Mouse (Mus musculus) kidney, adult 18-20 months (tissue): ENCODE measurements around the gene Ces4a.
"Not testable (repeated sequence)": the region's sequence is repeated elsewhere in the genome, so short reads cannot be mapped to it uniquely, and the experiment has no call there.

Experiments
- DNase-seq: peaks from one replicate; pipeline ENCODE4 v3.0.0; 2021

The Ces4a gene

DNA sequence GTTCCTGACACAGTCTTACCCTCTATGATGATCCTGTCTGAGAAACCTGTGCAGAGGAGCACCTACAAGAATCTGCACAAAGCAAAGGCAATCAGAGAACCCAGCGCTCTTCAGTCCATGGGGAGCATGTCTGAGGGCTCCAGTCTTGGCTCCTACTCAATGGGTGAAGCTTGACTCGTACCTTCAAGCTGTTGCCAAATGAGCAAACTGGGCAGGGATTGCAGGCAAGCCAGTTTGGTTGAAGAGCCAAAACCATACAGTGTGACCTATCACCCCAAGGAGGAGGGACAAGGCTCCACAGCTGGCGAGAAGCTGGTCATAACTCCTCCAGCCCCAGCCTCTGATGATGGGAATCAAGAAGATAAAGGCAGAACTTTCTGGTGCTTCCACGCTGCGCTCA, at the start of gene Ces4a:
Gene Ces4a (plus strand): TSS at position 292 of the 400 bp plus-strand sequence.
- no peak for DNase-seq

DNA sequence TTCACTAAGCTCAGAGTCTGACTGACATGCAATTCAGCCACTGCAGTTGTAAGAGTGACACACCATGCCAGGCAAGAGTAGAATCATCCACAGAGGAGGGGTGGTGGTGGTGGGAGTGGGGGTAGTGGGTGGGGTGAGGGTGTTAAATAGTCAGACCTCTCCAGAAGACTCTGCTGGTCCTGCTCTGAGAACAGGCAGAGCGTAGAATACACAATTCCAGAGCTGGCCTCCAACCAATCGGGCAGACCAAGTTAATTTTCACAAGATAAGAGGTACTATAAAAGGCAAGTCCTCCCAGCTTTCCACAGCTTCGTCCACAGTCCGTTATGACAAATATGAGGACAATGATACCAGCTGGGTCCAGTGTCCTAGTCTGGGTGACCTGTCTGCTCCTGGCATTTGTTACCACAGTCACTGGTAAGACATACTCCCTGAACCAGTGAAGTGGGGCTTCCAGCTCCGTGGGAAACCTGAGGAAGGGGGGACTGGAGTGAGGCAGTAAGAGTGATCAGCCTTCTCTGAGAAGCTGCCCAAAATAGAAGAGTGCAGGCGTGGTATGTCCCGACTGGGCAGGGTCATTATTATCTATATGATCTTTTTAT, 48.0 kb upstream of the Ces4a start, which contains the start of gene Ces3b:
Gene Ces3b (plus strand): TSS at position 305 of the 602 bp plus-strand sequence.
- no peak for DNase-seq

DNA sequence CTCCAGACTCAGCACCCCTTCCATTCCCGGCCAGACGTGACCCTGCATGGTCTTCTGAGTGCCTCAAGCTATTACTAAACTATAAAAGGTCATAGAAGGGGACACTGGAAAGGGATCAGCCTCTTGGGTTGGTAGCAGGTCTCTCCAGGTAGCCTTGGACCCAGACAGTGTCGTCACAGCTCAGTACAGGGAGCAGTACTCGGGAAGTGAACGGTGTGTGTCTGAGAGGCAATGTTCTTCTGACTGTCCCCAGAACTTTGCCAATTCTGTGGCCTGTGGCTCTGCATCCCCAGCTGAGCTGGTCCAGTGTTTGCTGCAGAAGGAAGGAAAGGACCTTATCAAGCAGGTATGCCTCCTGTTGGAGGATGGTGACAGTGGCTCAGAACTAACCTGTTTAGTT, 43.4 kb upstream of the Ces4a start:
- not testable (repeated sequence) for DNase-seq

DNA sequence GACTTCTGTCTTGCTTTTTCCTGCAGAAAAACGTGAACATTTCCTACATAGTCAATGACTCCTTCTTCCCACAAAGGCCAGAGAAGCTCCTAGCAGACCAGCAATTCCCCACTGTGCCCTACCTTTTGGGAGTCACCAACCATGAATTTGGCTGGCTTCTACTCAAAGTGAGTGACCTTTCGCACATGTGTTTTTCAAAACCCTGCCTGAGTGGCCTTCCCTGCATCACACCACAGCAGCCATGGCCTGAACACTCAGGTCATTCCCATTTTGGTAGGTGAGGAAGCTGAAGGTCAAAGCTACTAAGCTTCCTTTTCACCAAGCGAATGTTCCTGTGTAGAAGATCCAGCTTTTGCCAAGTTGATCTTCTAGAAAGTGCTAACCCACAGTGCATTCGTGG, 43.0 kb upstream of the Ces4a start:
- DNase-seq = no peak

DNA sequence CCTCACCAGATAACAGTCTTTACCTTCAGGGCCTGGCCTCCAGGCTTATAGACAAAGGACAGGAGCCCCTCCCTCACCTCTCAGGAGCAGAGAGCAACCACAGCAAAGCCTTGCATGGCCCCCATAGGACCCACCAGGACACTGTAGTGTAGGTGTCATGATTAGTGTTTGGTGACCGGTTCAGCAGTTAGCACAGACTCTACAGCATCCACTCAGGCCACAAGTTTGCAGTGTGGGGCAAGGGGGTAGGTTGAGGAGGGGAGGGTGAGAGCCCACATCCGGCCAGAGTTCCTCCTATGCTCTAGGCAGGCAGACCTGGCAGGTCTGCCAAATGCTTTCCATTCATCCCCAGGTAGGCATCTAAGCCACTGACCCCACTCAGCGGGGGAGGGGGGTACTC, 37.6 kb upstream of the Ces4a start:
- no peak for DNase-seq

DNA sequence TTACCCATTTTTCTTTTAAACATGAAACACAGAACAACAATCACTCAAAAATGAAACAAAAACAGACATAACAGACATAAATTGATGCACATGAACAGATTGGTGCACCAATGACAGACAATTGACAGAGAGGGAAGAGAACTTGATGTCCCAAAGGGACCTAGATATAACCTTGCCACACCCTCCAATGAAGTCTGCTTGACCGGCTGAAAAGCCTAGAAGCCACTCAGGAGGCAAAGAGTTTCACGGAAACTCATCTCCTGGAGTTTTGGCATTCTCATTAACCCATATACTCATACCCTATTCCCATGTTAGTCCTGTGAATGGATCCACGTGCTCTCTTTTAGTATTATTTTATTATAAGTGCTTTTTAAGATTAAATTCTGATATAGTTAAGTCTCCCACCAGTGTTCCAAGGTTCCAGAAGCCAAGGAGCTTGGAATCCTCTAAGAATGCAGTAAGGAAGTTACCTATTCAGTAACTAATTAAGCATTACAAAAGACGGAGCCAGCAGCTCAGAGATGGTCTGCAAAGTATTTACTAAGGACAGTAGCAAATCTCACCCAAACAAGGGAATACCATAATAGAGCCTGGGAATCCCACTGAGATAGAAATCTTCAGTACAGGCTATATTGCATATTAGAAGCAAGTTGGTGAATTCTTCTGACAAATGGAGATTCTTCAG, 29.4 kb upstream of the Ces4a start:
- not testable (repeated sequence) for DNase-seq

DNA sequence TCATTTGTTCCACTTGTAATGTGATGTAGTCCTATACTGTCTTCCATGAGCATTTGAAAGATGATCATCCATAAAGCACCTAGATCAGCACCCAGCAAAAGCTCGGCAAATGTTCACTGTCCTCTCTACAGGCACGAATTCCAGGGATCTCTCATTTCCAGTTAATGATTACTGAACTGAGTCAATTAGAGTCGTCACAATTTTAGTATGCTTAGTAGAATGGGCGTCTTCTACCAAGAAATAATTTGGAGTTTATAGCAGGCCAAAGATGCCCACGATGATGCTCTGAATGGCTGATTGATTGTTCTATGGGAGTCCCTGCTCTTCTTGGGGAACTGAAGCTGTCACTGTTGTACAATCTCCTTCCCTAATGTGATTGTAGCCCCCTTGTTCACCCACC, 27.9 kb upstream of the Ces4a start:
- DNase-seq = not testable (repeated sequence)

DNA sequence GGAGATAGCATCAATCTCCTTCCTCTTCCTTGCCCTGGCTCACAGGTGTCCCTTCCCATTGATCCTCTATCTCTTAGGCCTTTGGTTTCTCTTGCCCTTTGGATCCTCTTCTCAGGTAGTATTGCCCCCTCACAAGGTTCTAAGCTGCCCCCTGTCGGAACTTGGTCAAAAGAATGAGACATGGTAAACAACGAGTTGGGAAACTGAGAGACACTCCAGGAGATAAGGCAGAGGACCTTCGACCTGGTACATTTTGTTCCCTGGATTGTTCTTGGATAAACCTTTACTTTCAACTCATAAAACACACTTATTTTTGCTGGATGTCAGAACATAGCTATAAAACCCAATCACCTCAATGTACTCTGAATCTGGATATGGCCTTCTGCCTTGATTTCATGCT, 27.4 kb upstream of the Ces4a start:
- no peak for DNase-seq

DNA sequence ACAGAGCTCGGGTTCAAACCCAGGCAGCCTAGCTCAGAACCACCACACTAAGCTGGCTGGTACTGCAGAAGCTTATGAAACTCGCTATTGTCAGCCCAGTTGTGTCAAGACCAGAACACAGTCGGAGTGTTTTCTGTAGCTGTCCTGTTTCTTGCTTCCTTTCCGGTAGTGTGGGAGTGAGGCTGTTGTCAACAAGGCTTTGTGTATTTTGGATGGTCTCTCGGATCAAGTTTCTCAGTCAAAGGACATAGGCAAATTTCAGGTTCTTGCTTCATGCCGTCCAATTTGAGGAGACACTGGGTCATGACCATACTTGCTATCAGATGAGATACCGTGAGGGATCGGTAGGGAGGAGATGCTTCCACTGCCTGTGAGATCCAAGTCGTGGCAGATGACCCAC, 1.7 kb upstream of the Ces4a start:
- DNase-seq = no peak

DNA sequence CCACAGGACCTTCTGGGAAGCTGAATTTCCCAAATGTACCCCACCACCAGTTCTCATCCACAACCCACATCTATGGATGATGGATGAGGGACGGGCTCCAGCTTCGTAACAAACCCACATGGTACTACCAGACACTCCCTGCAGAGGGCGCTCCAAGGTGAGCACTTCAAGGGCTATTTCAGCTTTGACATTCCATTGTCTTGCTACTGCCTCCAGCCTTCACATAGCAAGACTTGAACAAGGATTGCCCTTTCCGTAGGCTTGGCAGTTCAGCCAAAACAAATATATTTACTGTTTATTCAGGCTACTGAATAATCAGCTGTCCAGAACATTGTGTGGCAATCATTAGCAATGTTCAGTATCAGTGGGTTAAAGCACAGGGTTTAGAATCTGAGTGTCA, 6.8 kb downstream of the Ces4a start:
- peak; percentile 86 for DNase-seq

DNA sequence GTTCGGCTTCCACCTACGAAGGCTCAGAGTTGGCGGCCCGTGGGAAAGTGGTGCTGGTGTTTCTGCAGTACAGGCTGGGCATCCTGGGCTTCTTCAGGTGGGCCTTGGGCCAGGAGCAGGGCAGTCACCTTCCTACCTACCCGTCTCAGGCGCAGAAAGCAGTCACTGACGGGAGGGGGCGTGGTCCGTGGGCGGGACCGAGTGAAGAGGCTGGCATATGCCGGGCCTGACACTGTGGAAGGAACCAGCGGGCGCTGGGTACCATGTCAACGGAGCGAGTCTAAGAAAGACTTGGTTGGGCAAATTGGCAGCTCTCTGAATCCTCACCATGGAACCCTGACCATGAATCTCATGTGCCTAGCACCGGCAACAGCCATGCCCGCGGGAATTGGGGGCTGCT, 10.8 kb downstream of the Ces4a start:
- DNase-seq = no peak

DNA sequence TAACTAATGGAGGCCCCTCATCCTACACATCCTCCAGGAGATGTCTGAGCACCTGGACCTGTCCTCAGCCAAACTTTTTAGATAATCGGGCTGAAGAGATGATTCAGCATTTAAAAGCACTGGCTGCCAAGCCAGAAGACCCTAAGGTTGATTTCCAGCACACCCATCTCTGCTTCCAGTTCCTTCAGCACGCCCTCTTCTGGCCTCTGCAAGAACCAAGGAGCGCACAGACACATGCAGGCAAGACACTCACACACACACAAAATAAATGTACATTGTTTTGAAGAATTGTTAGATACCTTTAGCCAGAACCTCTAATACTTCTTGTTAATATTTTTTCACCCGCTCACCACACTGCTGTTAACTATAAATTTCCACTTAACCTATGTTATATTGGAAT, 20.1 kb downstream of the Ces4a start:
- no peak for DNase-seq

DNA sequence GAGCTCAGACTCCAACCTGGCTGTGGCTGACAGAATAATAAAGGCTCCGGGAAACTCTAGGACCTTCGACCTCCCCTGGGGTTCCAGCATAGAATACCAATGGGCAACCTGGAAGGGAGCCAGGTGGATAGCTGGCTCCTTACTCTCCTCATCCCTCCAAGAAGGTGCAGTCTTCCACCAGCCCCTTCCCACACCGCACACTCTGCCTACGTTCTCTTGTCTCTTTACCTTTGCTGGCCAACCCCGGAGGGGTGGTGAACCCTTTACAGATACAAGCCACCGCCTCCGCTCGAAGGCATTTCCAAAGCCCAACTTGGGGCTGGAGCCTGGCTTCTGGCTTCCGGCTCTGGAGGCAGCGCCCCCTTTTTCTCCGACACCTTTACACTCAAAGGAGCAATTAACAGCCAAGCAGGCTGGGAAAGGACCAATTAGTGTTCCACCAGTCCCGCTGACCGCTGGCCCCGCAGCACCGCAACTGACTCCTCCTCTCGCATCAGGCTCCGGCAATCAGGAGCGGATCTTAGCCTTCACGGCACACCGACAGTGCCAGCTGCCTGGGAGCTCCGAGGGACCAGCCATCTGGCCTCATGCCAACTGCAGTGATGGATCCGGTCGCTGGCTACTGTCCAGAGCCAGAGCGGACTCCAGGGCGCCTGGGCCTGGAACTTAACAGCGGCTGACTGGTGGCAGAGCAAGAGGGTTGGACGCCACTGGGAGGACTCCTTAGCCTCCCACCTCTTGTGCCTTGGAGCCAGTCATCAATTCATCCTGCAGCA, 21.2 kb downstream of the Ces4a start:
- peak; percentile 83 for DNase-seq

DNA sequence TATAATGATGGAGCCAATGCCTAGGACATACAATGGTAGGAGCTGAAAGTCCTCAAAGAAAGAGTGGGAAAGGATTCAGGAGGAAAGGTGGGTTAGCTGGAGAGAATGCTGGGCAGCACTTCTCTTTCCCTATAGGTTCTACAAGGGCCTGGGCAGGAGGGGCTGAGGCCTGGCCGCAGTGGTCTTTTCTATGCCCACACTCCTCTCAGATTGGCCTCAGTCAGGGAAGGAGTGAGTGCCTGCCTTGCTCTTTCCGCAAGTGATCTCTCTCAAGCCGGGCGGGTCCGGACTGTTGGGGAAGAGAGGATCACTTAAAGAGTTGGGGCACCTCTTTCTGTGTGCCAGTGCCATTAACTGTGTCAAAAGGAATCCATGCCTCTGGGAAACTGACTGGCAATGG, 22.7 kb downstream of the Ces4a start:
- no peak for DNase-seq

DNA sequence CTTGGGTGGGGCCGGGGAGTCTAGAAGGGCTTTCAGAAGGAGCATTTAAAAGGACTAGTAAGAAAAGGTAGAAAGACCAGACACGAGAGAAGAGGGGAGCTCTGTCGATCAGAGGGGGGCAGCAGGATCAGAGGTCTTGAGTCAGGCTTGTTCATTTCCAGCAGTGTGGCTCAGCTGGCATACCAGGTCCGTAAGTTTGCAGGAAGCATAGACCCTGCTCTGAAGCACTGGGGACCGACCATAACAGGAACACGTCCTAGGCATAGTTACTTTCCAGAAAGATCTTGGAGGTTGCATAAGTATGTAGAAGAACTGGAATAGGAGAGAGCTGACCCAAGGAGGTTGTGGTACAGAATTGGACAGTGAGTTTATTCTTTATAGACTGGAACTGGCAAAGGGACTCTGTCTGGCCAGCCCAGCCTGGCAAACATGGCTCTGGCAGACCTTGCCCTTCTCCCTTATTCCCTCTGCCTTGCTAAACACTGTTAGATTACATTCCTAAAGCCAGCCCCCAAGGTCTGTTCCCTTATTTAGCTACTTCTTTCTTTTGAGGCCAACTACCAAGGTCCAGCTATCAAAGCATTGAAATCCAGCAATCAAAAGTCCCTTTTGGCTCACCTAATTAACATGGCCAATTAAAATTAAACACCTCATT, 23.6 kb downstream of the Ces4a start:
- no peak for DNase-seq

DNA sequence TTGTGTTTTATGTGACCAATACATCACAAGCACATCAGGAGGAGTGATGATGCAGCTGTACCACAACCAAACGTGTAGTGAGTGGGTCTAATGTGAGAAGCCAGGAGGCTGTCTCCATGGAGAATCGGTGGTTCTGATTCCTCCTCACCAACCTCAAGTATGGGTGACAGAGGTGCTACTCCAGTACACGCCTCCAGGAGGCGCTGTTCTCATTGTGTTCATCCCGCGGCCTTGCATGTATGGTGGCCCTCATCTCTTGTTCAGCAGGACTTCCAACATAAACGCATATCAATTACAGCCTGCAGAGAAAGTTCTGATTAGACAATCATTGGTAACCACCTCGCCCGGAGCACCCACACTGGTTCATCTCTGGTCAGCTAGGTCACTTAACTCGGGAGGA, 26.0 kb downstream of the Ces4a start:
- DNase-seq = peak; percentile 40

DNA sequence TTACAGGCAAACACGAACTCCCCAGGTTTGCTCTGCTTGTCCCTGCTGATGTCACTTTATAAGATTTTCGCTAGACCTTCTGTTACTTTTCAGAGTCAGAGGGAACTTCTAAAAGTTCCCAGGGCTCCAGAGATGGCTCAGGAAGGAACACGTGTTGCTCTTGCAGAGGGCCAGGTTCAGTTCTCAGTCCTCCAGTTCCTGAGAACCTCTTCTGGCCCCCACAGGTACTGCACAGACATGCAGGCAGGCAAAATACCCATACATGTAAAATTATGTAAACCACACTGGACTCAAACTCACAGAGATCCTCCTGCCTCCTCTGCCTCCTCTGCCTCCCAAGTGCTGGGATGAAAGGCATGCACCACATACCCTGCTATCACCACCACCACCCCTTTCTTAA, 26.5 kb downstream of the Ces4a start:
- no peak for DNase-seq

DNA sequence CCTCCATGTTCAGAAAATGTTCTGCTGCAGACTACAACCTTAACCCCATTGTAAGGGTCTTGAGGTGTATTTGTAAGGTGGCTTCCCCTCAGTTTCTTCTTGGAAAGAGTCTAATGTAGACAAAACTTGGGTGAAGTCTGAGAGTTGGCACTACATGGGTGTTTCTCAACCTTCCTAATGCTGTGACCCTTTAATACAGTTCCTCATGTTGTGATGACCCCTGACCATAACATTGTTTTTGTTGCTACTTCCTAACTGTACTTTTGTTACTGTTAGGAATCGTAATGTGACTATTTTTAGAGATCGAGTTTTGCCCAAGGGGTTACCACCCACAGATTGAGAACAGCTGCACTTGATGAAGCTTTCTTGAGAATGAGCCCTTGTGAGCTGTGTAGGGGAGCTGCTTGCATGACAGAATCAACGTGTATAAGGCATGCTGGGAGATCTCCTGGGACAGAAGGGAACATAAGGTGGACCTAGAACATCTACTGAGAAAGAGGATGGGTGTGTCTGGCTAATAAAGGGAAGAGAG, 29.6 kb downstream of the Ces4a start:
- no peak for DNase-seq

DNA sequence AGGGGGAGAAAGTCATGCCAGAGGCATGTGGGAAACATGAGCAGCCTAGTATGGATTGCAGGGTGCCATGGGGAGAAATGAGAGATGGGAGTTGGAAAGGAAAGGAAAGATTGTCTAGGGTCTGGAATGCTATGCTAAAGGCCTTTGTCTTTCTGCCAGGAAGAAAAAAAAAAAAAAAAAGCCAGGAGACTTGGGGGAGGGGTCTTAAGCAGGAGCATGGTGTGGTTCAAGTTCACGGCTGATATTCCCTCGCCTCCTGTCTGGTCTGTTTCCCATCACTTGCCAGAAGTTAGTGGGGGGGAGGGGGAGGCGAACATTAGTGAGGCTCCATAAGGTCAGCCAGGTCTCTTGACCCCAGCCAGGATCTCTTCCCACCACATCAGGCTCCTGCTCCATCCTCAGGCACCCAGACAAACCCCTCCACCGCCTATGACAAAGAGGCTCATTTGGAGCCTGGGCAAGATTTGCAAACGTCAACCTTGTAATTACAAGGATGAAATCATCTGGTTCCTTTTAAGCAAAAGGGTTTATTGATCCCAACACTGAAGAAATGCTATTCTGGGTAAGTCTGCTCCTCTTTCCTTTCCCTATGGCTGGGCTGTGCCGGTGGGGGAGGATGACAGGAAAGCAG, 32.8 kb downstream of the Ces4a start:
- DNase-seq = no peak

DNA sequence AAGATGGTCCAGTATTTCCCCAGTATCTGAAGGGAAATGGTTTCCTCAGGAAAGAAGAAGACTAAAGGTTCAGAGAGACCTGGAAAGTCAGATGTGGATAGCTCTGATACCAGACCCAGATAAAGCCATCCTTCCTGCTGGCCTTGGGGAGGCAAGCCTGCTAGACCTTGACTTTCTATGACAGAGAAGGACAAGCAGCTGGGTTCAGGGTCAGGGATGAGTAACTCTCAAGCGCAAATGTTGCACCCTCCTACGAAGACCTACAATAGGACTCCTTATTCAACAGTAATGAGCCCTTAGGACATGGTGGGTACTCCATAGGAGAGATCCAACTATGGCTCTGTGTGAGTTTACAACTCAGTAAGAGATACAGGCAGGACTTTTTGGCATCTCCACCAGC, 33.6 kb downstream of the Ces4a start:
- no peak for DNase-seq

DNA sequence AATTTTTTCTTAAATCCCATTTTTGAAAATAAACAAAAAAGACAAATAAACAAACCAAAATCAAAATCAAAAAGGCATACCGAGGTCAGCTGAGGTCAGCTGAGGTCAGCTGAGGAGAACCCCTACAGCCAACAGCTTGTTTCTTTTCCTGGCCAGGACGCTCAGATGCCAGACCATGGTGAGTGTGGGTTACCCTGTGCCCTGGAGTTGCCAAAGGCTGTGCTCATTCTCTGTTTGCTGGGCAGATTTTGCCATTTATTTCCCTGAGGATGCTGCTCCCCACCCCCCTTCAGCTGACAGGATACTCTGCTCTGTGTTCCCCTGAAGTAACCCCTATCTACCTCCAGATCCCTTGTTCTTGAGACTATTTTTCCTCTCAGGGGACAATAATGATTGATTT, 35.5 kb downstream of the Ces4a start:
- DNase-seq = no peak

DNA sequence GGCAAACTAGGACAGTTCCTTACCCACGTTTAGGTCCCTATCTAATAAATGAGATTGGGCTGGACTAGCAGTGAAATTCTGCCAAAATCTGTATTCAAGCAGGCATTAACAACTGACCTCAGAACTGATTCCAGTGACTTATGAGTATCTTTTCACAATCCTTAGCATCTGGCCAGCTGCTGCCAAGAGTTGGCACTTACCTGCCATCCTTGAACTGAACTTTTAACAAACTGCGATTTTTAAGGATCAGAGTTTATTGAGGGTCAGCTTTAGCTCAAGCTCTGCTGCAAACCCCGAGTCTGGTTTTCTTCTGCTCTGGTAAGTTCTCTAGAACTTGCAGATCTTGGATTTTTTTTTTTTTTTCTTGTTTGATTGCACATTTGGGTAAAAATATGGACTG, 38.0 kb downstream of the Ces4a start:
- DNase-seq = no peak

DNA sequence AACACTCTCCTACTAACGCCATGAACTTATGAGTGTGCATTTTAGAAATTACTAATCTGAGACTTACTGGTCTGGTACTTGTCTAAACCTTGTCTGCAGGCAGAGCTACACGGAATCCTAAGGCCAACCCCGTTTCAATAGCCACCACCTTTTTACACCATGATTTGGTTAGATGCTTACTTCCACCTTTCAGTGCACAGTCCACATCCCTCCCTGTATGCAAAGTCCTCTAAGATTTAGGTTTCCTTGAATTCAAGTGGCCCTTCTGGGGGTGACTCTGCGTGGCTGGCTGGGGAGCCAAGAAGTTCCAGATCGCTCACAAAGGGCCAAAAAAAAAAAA, 38.4 kb downstream of the Ces4a start:
- DNase-seq = no peak
